Mouse (Mus musculus): Measurements from ENCODE around the gene Hist2h3c1. TPM values are rescaled to one million over a fixed set of nuclear protein-coding genes. Genes with fewer than 3 reads are reported as not detected.
"Not testable (repeated sequence)": the region's sequence is repeated elsewhere in the genome, so short reads cannot be mapped to it uniquely, and the experiment has no call there.

The Hist2h3c1 gene
- polyA plus RNA-seq, 1 experiment from 2014 or later = 1.3 TPM

- H3K36me3 ChIP-seq (ENCODE audit: control insufficient read depth, insufficient read depth, low read length) = no peaks in the 10 kb centered on the region
- no peak overlapping the region for H3K4me2 ChIP-seq (ENCODE audit: low read depth, low read length)
- no peak for ATAC-seq (ENCODE audit: insufficient read depth, low FRiP score)
- H3K4me1 ChIP-seq (ENCODE audit: control insufficient read depth, insufficient read depth, low read length) = no peaks in the 10 kb centered on the region; the same call in 1 of the 2 replicates
- H3K9ac ChIP-seq (ENCODE audit: low read length) = no peak overlapping the region
- H3K4me3 ChIP-seq (replicated peaks; ENCODE audit: low read length) = no peak overlapping the region
- H3K27me3 ChIP-seq (ENCODE audit: control insufficient read depth, insufficient read depth, low read length) = no peaks in the 10 kb centered on the region
- no peak overlapping the region for H3K27ac ChIP-seq (ENCODE audit: low read length)
- 70% methylated on average over 4 of the region's 4 CpGs for WGBS
- H3K9me3 ChIP-seq (replicated peaks; ENCODE audit: control insufficient read depth, low read length) = no peaks in the 10 kb centered on the region
Observed at GRCm38 (mm10) chr3:96230910-96231757, 15.4 kb upstream of the Hist2h3c1 start.

GRCm38 (mm10) chr3:96231758-96232120, 14.7 kb upstream of the Hist2h3c1 start:
- Histone ChIP-seq H3K9me3 (replicated peaks; ENCODE audit: control insufficient read depth, low read length) (no peaks in the 10 kb centered on the region), H3K36me3 (ENCODE audit: control insufficient read depth, insufficient read depth, low read length) (no peaks in the 10 kb centered on the region), H3K4me2 (ENCODE audit: low read depth, low read length) (no peak overlapping the region), H3K27ac (ENCODE audit: low read length) (no peak overlapping the region), H3K4me3 (replicated peaks; ENCODE audit: low read length) (no peak overlapping the region), H3K27me3 (ENCODE audit: control insufficient read depth, insufficient read depth, low read length) (no peaks in the 10 kb centered on the region), H3K9ac (ENCODE audit: low read length) (no peak overlapping the region), H3K4me1 (ENCODE audit: control insufficient read depth, insufficient read depth, low read length) (peaks cover under 1% of the 10 kb centered on the region)
- WGBS = 59% methylated on average over 2 of the region's 2 CpGs
- no peak for ATAC-seq (ENCODE audit: insufficient read depth, low FRiP score)

- no peak overlapping the region for H3K4me3 ChIP-seq (replicated peaks; ENCODE audit: low read length)
- no peak overlapping the region for H3K27ac ChIP-seq (ENCODE audit: low read length)
- H3K9ac ChIP-seq (ENCODE audit: low read length) = no peak overlapping the region
- no peak for ATAC-seq (ENCODE audit: insufficient read depth, low FRiP score)
- no peaks in the 10 kb centered on the region for H3K27me3 ChIP-seq (ENCODE audit: control insufficient read depth, insufficient read depth, low read length)
- H3K4me2 ChIP-seq (ENCODE audit: low read depth, low read length) = no peak overlapping the region
- H3K4me1 ChIP-seq (ENCODE audit: control insufficient read depth, insufficient read depth, low read length) = peaks cover 15% of the 10 kb centered on the region
- no peaks in the 10 kb centered on the region for H3K9me3 ChIP-seq (replicated peaks; ENCODE audit: control insufficient read depth, low read length)
- WGBS = 91% methylated on average over 2 of the region's 2 CpGs
- H3K36me3 ChIP-seq (ENCODE audit: control insufficient read depth, insufficient read depth, low read length) = no peaks in the 10 kb centered on the region
Observed at GRCm38 (mm10) chr3:96234914-96235313, 11.6 kb upstream of the Hist2h3c1 start.

- Histone ChIP-seq H3K4me3 (replicated peaks; ENCODE audit: low read length) (no peak overlapping the region), H3K27ac (ENCODE audit: low read length) (no peak overlapping the region), H3K27me3 (ENCODE audit: control insufficient read depth, insufficient read depth, low read length) (no peaks in the 10 kb centered on the region), H3K36me3 (ENCODE audit: control insufficient read depth, insufficient read depth, low read length) (no peaks in the 10 kb centered on the region), H3K9ac (ENCODE audit: low read length) (no peak overlapping the region), H3K4me2 (ENCODE audit: low read depth, low read length) (no peak overlapping the region), H3K4me1 (ENCODE audit: control insufficient read depth, insufficient read depth, low read length) (peaks cover 18% of the 10 kb centered on the region), H3K9me3 (replicated peaks; ENCODE audit: control insufficient read depth, low read length) (no peaks in the 10 kb centered on the region)
- no peak for ATAC-seq (ENCODE audit: insufficient read depth, low FRiP score)
- WGBS = 48% methylated on average over 3 of the region's 3 CpGs
Observed at GRCm38 (mm10) chr3:96235836-96236235, 10.6 kb upstream of the Hist2h3c1 start.

- no peak for ATAC-seq (ENCODE audit: insufficient read depth, low FRiP score)
- H3K4me2 ChIP-seq (ENCODE audit: low read depth, low read length) = peak overlapping the region; percentile 71
- H3K36me3 ChIP-seq (ENCODE audit: control insufficient read depth, insufficient read depth, low read length) = no peaks in the 10 kb centered on the region
- H3K9me3 ChIP-seq (replicated peaks; ENCODE audit: control insufficient read depth, low read length) = no peaks in the 10 kb centered on the region
- H3K4me1 ChIP-seq (ENCODE audit: control insufficient read depth, insufficient read depth, low read length) = peaks cover 19% of the 10 kb centered on the region
- H3K4me3 ChIP-seq (replicated peaks; ENCODE audit: low read length) = peak overlapping the region; percentile 58
- no peaks in the 10 kb centered on the region for H3K27me3 ChIP-seq (ENCODE audit: control insufficient read depth, insufficient read depth, low read length)
- peak overlapping the region; percentile 77 for H3K9ac ChIP-seq (ENCODE audit: low read length)
- 0 out of 2 replicates have a peak overlapping the region, but pooled peaks have one; percentile 31 for H3K27ac ChIP-seq (ENCODE audit: low read length)
- 75% methylated on average over 4 of the region's 4 CpGs for WGBS
Observed at GRCm38 (mm10) chr3:96236834-96237334, 9.6 kb upstream of the Hist2h3c1 start.

- no peaks in the 10 kb centered on the region for H3K27me3 ChIP-seq (ENCODE audit: control insufficient read depth, insufficient read depth, low read length)
- H3K27ac ChIP-seq (ENCODE audit: low read length) = peak overlapping the region; percentile 79
- 15% methylated on average over 7 of the region's 7 CpGs for WGBS
- peak overlapping the region; percentile 58 for H3K4me3 ChIP-seq (replicated peaks; ENCODE audit: low read length)
- peak overlapping the region; percentile 77 for H3K9ac ChIP-seq (ENCODE audit: low read length)
- no peak for ATAC-seq (ENCODE audit: insufficient read depth, low FRiP score)
- H3K4me2 ChIP-seq (ENCODE audit: low read depth, low read length) = peak overlapping the region; percentile 71
- no peaks in the 10 kb centered on the region for H3K9me3 ChIP-seq (replicated peaks; ENCODE audit: control insufficient read depth, low read length)
- H3K4me1 ChIP-seq (ENCODE audit: control insufficient read depth, insufficient read depth, low read length) = peaks cover 19% of the 10 kb centered on the region
- no peaks in the 10 kb centered on the region for H3K36me3 ChIP-seq (ENCODE audit: control insufficient read depth, insufficient read depth, low read length)
Observed at GRCm38 (mm10) chr3:96237335-96237903, 9.1 kb upstream of the Hist2h3c1 start.

- H3K9ac ChIP-seq (ENCODE audit: low read length) = peak overlapping the region; percentile 77
- peak overlapping the region; percentile 58 for H3K4me3 ChIP-seq (replicated peaks; ENCODE audit: low read length)
- no peak for ATAC-seq (ENCODE audit: insufficient read depth, low FRiP score)
- WGBS = under 1% methylated on average over 12 of the region's 12 CpGs
- H3K27ac ChIP-seq (ENCODE audit: low read length) = peak overlapping the region; percentile 79
- no peaks in the 10 kb centered on the region for H3K27me3 ChIP-seq (ENCODE audit: control insufficient read depth, insufficient read depth, low read length)
- peaks cover 19% of the 10 kb centered on the region for H3K4me1 ChIP-seq (ENCODE audit: control insufficient read depth, insufficient read depth, low read length)
- H3K4me2 ChIP-seq (ENCODE audit: low read depth, low read length) = peak overlapping the region; percentile 71
- H3K36me3 ChIP-seq (ENCODE audit: control insufficient read depth, insufficient read depth, low read length) = no peaks in the 10 kb centered on the region
- no peaks in the 10 kb centered on the region for H3K9me3 ChIP-seq (replicated peaks; ENCODE audit: control insufficient read depth, low read length)
Observed at GRCm38 (mm10) chr3:96237904-96238511, 8.5 kb upstream of the Hist2h3c1 start.

- peak within 1 kb of the TSS; percentile 79 for H3K27ac ChIP-seq (ENCODE audit: low read length)
- not testable (repeated sequence) for H3K27me3 ChIP-seq (ENCODE audit: control insufficient read depth, insufficient read depth, low read length); H3K36me3 ChIP-seq (ENCODE audit: control insufficient read depth, insufficient read depth, low read length); H3K9me3 ChIP-seq (replicated peaks; ENCODE audit: control insufficient read depth, low read length)
- ATAC-seq (ENCODE audit: insufficient read depth, low FRiP score) = peak; percentile 93
- peak within 1 kb of the TSS; percentile 71 for H3K4me2 ChIP-seq (ENCODE audit: low read depth, low read length)
- peak within 1 kb of the TSS; percentile 58 for H3K4me3 ChIP-seq (replicated peaks; ENCODE audit: low read length)
- peak within 1 kb of the TSS; percentile 77 for H3K9ac ChIP-seq (ENCODE audit: low read length)
- peaks cover 21% of the 10 kb centered on the region for H3K4me1 ChIP-seq (ENCODE audit: control insufficient read depth, insufficient read depth, low read length)
- 0% methylated on average over 10 of the region's 68 CpGs for WGBS
Observed at GRCm38 (mm10) chr3:96238954-96239793, 7.3 kb upstream of the Hist2h3c1 start, which contains the start of gene Hist2h3c2. TSS of gene Hist2h3c2 (minus strand) at chr3:96239127.

Data from stomach, embryonic 16.5 days (tissue).